Mouse (Mus musculus) mouse embryonic stem cell (cell line): ENCODE measurements around the gene Grk3.

Experiments
- in situ Hi-C, 2 experiments: fragments of 300-500 bp; cut with MboI; formaldehyde crosslinking; loops; 1 replicate in 1 of 2; 3 replicates in 1 of 2; pipeline ENCODE4 v1.14.3; 2019 to 2020; ENCODE audit warnings: low sequenced_read_pairs in 2 of 2, low pct_unique_long_range_greater_than_20kb in 1 of 2, mixed read lengths in 1 of 2; ENCODE audit not compliant: unreplicated experiment in 1 of 2

Gene Grk3

GRCm38 (mm10) chr5:112893462-112894060 lies 122.0 kb downstream of the Grk3 start:
- in situ Hi-C loops = no loop called here

GRCm38 (mm10) chr5:112892411-112892810 lies 123.2 kb downstream of the Grk3 start:
- in situ Hi-C loops = no loop called here

- in situ Hi-C loops = loop anchor here in 1 of 2 experiments (10.0 kb wide), 1 partner anchor 166 kb away; no protein-coding TSS in a partner anchor
These were observed 126.9 kb downstream of the Grk3 start for GRCm38 (mm10) chr5:112888651-112889050.

GRCm38 (mm10) chr5:112886687-112887491 lies 128.7 kb downstream of the Grk3 start:
- in situ Hi-C loops = loop anchor here in 1 of 2 experiments (10.0 kb wide), 1 partner anchor 168 kb away; no protein-coding TSS in a partner anchor

GRCm38 (mm10) chr5:112877391-112878115 lies 138.0 kb downstream of the Grk3 start:
- in situ Hi-C loops = loop anchor here in 1 of 2 experiments (5.0 to 10.0 kb wide), 2 partner anchors 180 to 433 kb away; partner anchors contain the start of gene Gm6588

GRCm38 (mm10) chr5:112876846-112877390 lies 138.7 kb downstream of the Grk3 start:
- in situ Hi-C loops = loop anchor here in 1 of 2 experiments (5.0 to 10.0 kb wide), 2 partner anchors 180 to 432 kb away; partner anchors contain the start of gene Gm6588

- in situ Hi-C loops = loop anchor here in 1 of 2 experiments (10.0 kb wide), 1 partner anchor 428 kb away; the partner anchor contains the start of gene Gm6588
These were observed 142.6 kb downstream of the Grk3 start for GRCm38 (mm10) chr5:112872999-112873398.

GRCm38 (mm10) chr5:112870729-112871128 lies 144.9 kb downstream of the Grk3 start:
- in situ Hi-C loops = loop anchor here in 1 of 2 experiments (10.0 kb wide), 1 partner anchor 426 kb away; the partner anchor contains the start of gene Gm6588

- in situ Hi-C loops = no loop called here
These were observed 147.0 kb downstream of the Grk3 start for GRCm38 (mm10) chr5:112868620-112869019.

- in situ Hi-C loops = no loop called here
These were observed 150.7 kb downstream of the Grk3 start for GRCm38 (mm10) chr5:112864719-112865367.
